Mouse (Mus musculus) adrenal gland, adult 8-10 months (tissue): Measurements from ENCODE around the gene Col1a1. TPM values are rescaled to one million over a fixed set of nuclear protein-coding genes. Genes with fewer than 3 reads are reported as not detected.
"Not testable (repeated sequence)": the region's sequence is repeated elsewhere in the genome, so short reads cannot be mapped to it uniquely, and the experiment has no call there.

Experiments used
- DNase-seq: peaks from one replicate; pipeline ENCODE4 v3.0.0; 2022
- total RNA-seq, 4 experiments: library from RNA; stranded (reverse); gene quantifications; 2 replicates each; pipeline ENCODE4 v1.2.4; 2022

Gene Col1a1
- total RNA-seq, 4 experiments from 2014 or later: 25.9 to 57.5 (median 32.5) TPM

GRCm38 (mm10) chr11:94938296-94938695 is 2.3 kb downstream of the Col1a1 start:
- DNase-seq: no peak

GRCm38 (mm10) chr11:94939280-94939679 is 3.3 kb downstream of the Col1a1 start:
- DNase-seq: no peak

GRCm38 (mm10) chr11:94941121-94941520 is 5.1 kb downstream of the Col1a1 start:
- DNase-seq: no peak

- no peak for DNase-seq
Observed at GRCm38 (mm10) chr11:94941776-94942175, 5.8 kb downstream of the Col1a1 start.

GRCm38 (mm10) chr11:94942282-94943023 is 6.4 kb downstream of the Col1a1 start:
- DNase-seq: no peak

- DNase-seq: no peak
Observed at GRCm38 (mm10) chr11:94943054-94943453, 7.0 kb downstream of the Col1a1 start.

GRCm38 (mm10) chr11:94944295-94944694 is 8.3 kb downstream of the Col1a1 start:
- DNase-seq: no peak

GRCm38 (mm10) chr11:94945236-94945635 is 9.2 kb downstream of the Col1a1 start:
- DNase-seq: no peak

GRCm38 (mm10) chr11:94952169-94952568 is 16.1 kb downstream of the Col1a1 start:
- DNase-seq: no peak

- no peak for DNase-seq
Observed at GRCm38 (mm10) chr11:94955103-94955502, 19.1 kb downstream of the Col1a1 start.

- no peak for DNase-seq
Observed at GRCm38 (mm10) chr11:94957693-94958064, 21.7 kb downstream of the Col1a1 start.

- peak; percentile 68 for DNase-seq
Observed at GRCm38 (mm10) chr11:94958065-94958858, 22.2 kb downstream of the Col1a1 start.

- DNase-seq: no peak
Observed at GRCm38 (mm10) chr11:94962534-94963101, 26.6 kb downstream of the Col1a1 start.

- no peak for DNase-seq
Observed at GRCm38 (mm10) chr11:94967419-94967818, 31.4 kb downstream of the Col1a1 start, which contains the start of gene Hils1. TSS of gene Hils1 (plus strand) at chr11:94967593.

- DNase-seq: no peak
Observed at GRCm38 (mm10) chr11:94968187-94968586, 32.2 kb downstream of the Col1a1 start.

- DNase-seq: not testable (repeated sequence)
Observed at GRCm38 (mm10) chr11:94969709-94970108, 33.7 kb downstream of the Col1a1 start.

GRCm38 (mm10) chr11:94970210-94970943 is 34.4 kb downstream of the Col1a1 start:
- DNase-seq: peak; percentile 39

GRCm38 (mm10) chr11:94971895-94972615 is 36.0 kb downstream of the Col1a1 start:
- DNase-seq: no peak

GRCm38 (mm10) chr11:94972887-94973286 is 36.9 kb downstream of the Col1a1 start:
- no peak for DNase-seq

GRCm38 (mm10) chr11:94973313-94973712 is 37.3 kb downstream of the Col1a1 start:
- no peak for DNase-seq

GRCm38 (mm10) chr11:94974951-94975350 is 38.9 kb downstream of the Col1a1 start:
- DNase-seq: no peak

- no peak for DNase-seq
Observed at GRCm38 (mm10) chr11:94976199-94976598, 40.2 kb downstream of the Col1a1 start, which contains the start of gene Sgca. TSS of gene Sgca (minus strand) at chr11:94976327.
